Mouse (Mus musculus) ES-CJ7 (cell line): ENCODE data around the gene Senp1.

Experiments used
- DNase-seq: peaks from one replicate; pipeline ENCODE4 v3.0.0; 2011; ENCODE audit warnings: low read depth, low spot score

Gene Senp1

GRCm38 (mm10) chr15:98107703-98108296, 14.3 kb upstream of the Senp1 start:
- DNase-seq, result no peak

- no peak for DNase-seq
Observed at GRCm38 (mm10) chr15:98107230-98107629, 13.7 kb upstream of the Senp1 start.

- DNase-seq, result no peak
Observed at GRCm38 (mm10) chr15:98106506-98106905, 13.0 kb upstream of the Senp1 start.

GRCm38 (mm10) chr15:98102401-98102800, 8.9 kb upstream of the Senp1 start:
- DNase-seq, result no peak

- peak; percentile 53 for DNase-seq
Observed at GRCm38 (mm10) chr15:98098519-98098918, 5.0 kb upstream of the Senp1 start.

- DNase-seq, result peak; percentile 82
Observed at GRCm38 (mm10) chr15:98096957-98097356, 3.4 kb upstream of the Senp1 start.

- no peak for DNase-seq
Observed at GRCm38 (mm10) chr15:98094905-98095304, 1.4 kb upstream of the Senp1 start.

- no peak for DNase-seq
Observed at GRCm38 (mm10) chr15:98092372-98093120, 998 bp downstream of the Senp1 start, which contains the start of gene Pfkm. TSS of gene Pfkm (plus strand) at chr15:98092589.

GRCm38 (mm10) chr15:98091841-98092240, 1.7 kb downstream of the Senp1 start:
- no peak for DNase-seq

- DNase-seq, result no peak
Observed at GRCm38 (mm10) chr15:98089421-98090183, 3.9 kb downstream of the Senp1 start.

GRCm38 (mm10) chr15:98088889-98089288, 4.7 kb downstream of the Senp1 start:
- DNase-seq, result no peak

- peak; percentile 69 for DNase-seq
Observed at GRCm38 (mm10) chr15:98076901-98077300, 16.6 kb downstream of the Senp1 start.

- DNase-seq, result no peak
Observed at GRCm38 (mm10) chr15:98075034-98075433, 18.5 kb downstream of the Senp1 start.

- DNase-seq, result no peak
Observed at GRCm38 (mm10) chr15:98074521-98074920, 19.0 kb downstream of the Senp1 start.

- no peak for DNase-seq
Observed at GRCm38 (mm10) chr15:98070376-98070775, 23.2 kb downstream of the Senp1 start.

- DNase-seq, result no peak
Observed at GRCm38 (mm10) chr15:98069566-98070245, 23.8 kb downstream of the Senp1 start.

- no peak for DNase-seq
Observed at GRCm38 (mm10) chr15:98068506-98068905, 25.0 kb downstream of the Senp1 start.

- DNase-seq, result no peak
Observed at GRCm38 (mm10) chr15:98067492-98067891, 26.1 kb downstream of the Senp1 start.

- no peak for DNase-seq
Observed at GRCm38 (mm10) chr15:98066602-98067001, 26.9 kb downstream of the Senp1 start.

- DNase-seq, result no peak
Observed at GRCm38 (mm10) chr15:98065881-98066280, 27.7 kb downstream of the Senp1 start.

GRCm38 (mm10) chr15:98055246-98055645, 38.3 kb downstream of the Senp1 start:
- DNase-seq, result peak; percentile 79

GRCm38 (mm10) chr15:98051685-98052084, 41.9 kb downstream of the Senp1 start:
- no peak for DNase-seq
